Mouse (Mus musculus) erythroblast, embryonic 14.5 days (primary cell): ENCODE measurements around the gene Mag. TPM values are rescaled to one million over a fixed set of nuclear protein-coding genes. Genes with fewer than 3 reads are reported as not detected.
"Not testable (repeated sequence)": the region's sequence is repeated elsewhere in the genome, so short reads cannot be mapped to it uniquely, and the experiment has no call there.

ENCODE experiments used
- H3K27me3 ChIP-seq: 2 replicates; pipeline ENCODE4 v1.6.1; 2012; ENCODE audit warnings: inconsistent platforms; ENCODE audit not compliant: control insufficient read depth
- H3K36me3 ChIP-seq: 2 replicates; pipeline ENCODE4 v1.6.1; 2012; ENCODE audit warnings: mild to moderate bottlenecking, inconsistent platforms; ENCODE audit not compliant: control insufficient read depth
- H3K4me1 ChIP-seq: 2 replicates; pipeline ENCODE4 v1.6.1; 2012; ENCODE audit warnings: inconsistent platforms; ENCODE audit not compliant: control insufficient read depth
- H3K4me3 ChIP-seq: replicated peaks from 2 replicates; pipeline ENCODE3; 2012; ENCODE audit warnings: moderate library complexity, mild to moderate bottlenecking, inconsistent platforms
- H3K9me3 ChIP-seq: 2 replicates; pipeline ENCODE4 v1.6.1; 2012; ENCODE audit warnings: low read length, inconsistent platforms, mixed read lengths; ENCODE audit not compliant: control insufficient read depth
- GATA1 ChIP-seq: IDR thresholded peaks from 2 replicates; pipeline ENCODE4 v1.6.1; 2012; ENCODE audit warnings: low read length, inconsistent platforms, mixed read lengths
- TAL1 ChIP-seq: IDR thresholded peaks from 3 replicates; pipeline ENCODE4 v1.6.1; 2012; ENCODE audit warnings: low read length, inconsistent platforms, mixed read lengths
- polyA plus RNA-seq: library from polyadenylated mRNA; stranded (reverse); fragments of >175 nt; gene quantifications from 2 replicates; pipeline ENCODE4 v1.2.3, GENCODE M21; 2012

Gene Mag
- polyA plus RNA-seq, 1 experiment, result not detected

- no peak within 1 kb of the TSS for H3K4me3 ChIP-seq
- H3K9me3 ChIP-seq, result no peaks in the 10 kb centered on the region
- no peaks in the 10 kb centered on the region for H3K4me1 ChIP-seq
- H3K36me3 ChIP-seq, result peaks cover 28% of the 10 kb centered on the region
- no peak for TF ChIP-seq GATA1
- TF ChIP-seq TAL1, result no peak
- no peaks in the 10 kb centered on the region for H3K27me3 ChIP-seq
Measured at GRCm38 (mm10) chr7:30943909-30944635, 29.4 kb upstream of the Mag start, which contains the start of gene Hamp. Gene Hamp (minus strand): TSS chr7:30944032.

GRCm38 (mm10) chr7:30942365-30942764 lies 27.7 kb upstream of the Mag start:
- peaks cover 17% of the 10 kb centered on the region for H3K36me3 ChIP-seq
- H3K9me3 ChIP-seq, H3K4me3 ChIP-seq, H3K27me3 ChIP-seq, H3K4me1 ChIP-seq: not testable (repeated sequence)

- not testable (repeated sequence) for H3K36me3 ChIP-seq, H3K27me3 ChIP-seq, H3K9me3 ChIP-seq, H3K4me3 ChIP-seq, H3K4me1 ChIP-seq
Measured at GRCm38 (mm10) chr7:30940070-30940469, 25.4 kb upstream of the Mag start.

DNA sequence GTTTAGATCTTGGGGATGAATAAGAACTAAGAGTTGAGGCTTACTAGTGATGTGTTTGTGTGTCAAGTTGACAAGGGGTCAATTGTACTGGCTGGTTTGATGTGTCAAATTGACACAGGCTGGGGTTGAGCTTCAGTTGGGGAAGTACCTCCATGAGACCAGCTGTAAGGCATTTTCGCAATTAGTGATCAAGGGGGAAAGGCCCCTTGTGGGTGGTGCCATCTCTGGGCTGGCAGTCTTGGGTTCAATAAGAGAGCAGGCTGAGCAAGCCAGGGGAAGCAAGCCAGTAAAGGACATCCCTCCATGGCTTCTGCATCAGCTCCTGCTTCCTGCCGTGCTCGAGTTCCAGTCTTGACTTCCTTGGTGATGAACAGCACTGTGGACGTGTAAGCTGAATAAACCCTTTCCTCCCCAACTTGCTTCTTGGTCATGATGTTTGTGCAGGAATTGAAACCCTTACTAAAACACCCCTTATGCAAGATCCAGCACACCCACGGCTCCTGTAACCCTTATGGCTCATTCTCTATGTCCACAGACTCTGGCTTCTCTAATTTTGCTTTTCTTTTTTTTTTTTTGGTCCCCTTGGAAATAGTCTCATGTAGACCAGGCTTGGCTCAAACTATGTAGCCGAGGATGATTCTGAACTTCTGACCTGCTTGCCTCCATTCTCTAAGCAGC lies 20.9 kb upstream of the Mag start:
- H3K9me3 ChIP-seq, H3K4me3 ChIP-seq, H3K4me1 ChIP-seq, H3K36me3 ChIP-seq, H3K27me3 ChIP-seq: not testable (repeated sequence)

DNA sequence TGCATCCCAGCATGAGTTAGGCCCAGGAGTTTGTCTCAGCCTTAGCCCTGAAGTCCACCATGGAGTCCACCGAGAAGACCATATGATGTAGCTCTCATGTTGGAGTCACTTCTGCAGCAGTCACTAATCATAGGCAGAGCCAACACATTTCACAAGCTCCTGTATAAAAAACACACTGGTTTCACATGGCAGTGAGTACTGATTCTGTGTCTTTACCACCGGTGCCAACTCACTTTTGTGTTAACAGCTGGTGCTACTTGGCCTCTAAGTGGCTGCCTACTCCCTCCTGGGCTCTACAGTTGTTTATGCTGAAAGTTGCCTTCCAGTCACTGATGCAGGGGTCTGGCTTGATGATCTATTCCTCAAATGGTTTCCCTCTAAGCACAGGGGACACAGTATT lies 9.9 kb upstream of the Mag start, which contains the start of gene Hamp2:
Gene Hamp2 (minus strand): TSS at position 101 of the 400 bp plus-strand sequence.
- H3K4me1 ChIP-seq, H3K27me3 ChIP-seq, H3K36me3 ChIP-seq, H3K4me3 ChIP-seq, H3K9me3 ChIP-seq: not testable (repeated sequence)

DNA sequence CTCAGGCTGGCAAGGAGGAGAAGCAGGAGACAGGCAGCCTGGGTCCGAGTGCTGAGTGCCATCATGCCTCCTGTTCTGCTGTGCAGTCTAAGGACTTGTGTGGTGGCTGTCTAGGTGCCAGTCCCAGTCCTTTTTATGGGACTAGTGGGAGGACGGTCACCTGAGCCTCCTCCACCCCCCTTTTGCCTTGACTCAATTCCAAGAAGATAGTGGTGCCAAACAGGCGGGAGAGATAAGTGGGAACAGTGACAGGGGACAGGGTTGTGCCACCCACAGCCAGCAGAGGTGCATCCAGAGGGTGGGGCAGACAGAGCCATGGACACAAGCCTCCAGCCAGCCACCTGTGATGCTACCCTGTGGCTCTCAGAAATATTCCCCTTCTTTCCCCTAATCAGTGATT lies 9.4 kb upstream of the Mag start:
- Histone ChIP-seq H3K4me3 (no peak overlapping the region), H3K4me1 (peaks cover 3% of the 10 kb centered on the region; the same call in 1 of the 2 replicates), H3K9me3 (no peaks in the 10 kb centered on the region), H3K36me3 (no peaks in the 10 kb centered on the region), H3K27me3 (no peaks in the 10 kb centered on the region)
- TF ChIP-seq TAL1, result no peak
- TF ChIP-seq GATA1, result no peak

- H3K9me3 ChIP-seq, H3K4me1 ChIP-seq, H3K4me3 ChIP-seq, H3K36me3 ChIP-seq, H3K27me3 ChIP-seq: not testable (repeated sequence)
Measured at GRCm38 (mm10) chr7:30922490-30922889, 7.8 kb upstream of the Mag start.

DNA sequence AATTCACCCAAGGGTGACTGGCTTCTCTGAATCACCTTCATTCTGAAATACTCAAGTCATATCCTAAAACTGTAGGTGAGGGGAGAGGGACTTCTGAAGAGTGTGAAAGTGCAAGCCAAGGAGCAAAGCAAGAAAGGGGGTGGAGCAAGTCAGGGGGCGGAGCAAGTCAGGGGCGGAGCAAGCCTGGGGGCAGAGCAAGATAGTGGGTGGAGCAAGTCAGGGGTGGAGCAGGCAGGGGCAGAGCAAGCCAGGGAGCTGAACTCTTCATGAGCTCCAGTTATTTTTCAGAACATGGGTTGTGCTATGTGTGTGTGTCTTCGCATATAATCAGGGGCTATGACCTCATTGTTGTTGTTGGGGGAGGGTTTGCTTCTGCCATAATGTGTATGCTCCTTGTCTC lies 5.5 kb upstream of the Mag start:
- H3K9me3 ChIP-seq, result no peaks in the 10 kb centered on the region
- H3K4me1 ChIP-seq, result peaks cover 3% of the 10 kb centered on the region; the same call in 1 of the 2 replicates
- no peak overlapping the region for H3K4me3 ChIP-seq
- TF ChIP-seq TAL1, result no peak
- no peak for TF ChIP-seq GATA1
- no peaks in the 10 kb centered on the region for H3K27me3 ChIP-seq
- H3K36me3 ChIP-seq, result no peaks in the 10 kb centered on the region

GRCm38 (mm10) chr7:30917219-30917618 lies 2.5 kb upstream of the Mag start:
- no peaks in the 10 kb centered on the region for H3K9me3 ChIP-seq
- H3K36me3 ChIP-seq, result no peaks in the 10 kb centered on the region
- peaks cover 3% of the 10 kb centered on the region; the same call in 1 of the 2 replicates for H3K4me1 ChIP-seq
- no peaks in the 10 kb centered on the region for H3K27me3 ChIP-seq
- no peak overlapping the region for H3K4me3 ChIP-seq
- no peak for TF ChIP-seq GATA1
- no peak for TF ChIP-seq TAL1

DNA sequence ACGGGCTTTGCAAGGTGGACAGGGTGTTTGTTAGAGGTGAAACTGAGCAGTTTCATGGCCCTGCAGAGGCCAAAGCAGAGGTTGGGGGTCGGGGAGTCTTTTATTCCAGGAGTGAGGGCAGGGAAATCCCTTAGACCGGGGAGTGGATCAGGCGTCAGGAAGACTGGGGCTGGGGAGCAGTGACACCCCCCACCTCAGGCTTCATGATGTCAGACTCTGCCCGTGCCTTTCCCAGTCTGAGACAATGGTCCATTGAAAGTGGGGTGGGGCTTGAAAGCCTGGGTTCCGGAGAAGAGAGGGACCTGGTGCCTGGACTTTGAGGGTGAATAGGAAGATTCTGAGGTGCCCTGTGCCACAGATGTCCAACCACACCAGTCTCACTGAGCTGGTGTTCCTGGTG lies 2.0 kb upstream of the Mag start:
- no peaks in the 10 kb centered on the region for H3K9me3 ChIP-seq
- TF ChIP-seq GATA1 (no peak), TAL1 (no peak)
- no peaks in the 10 kb centered on the region for H3K27me3 ChIP-seq
- no peaks in the 10 kb centered on the region for H3K36me3 ChIP-seq
- no peak overlapping the region for H3K4me3 ChIP-seq
- peaks cover 3% of the 10 kb centered on the region; the same call in 1 of the 2 replicates for H3K4me1 ChIP-seq
